Mouse (Mus musculus) layer of hippocampus, adult 11-12 months (tissue): ENCODE data around the gene Rassf9.

ENCODE experiments used
- DNase-seq: peaks from one replicate; pipeline ENCODE4 v3.0.0; 2022; ENCODE audit warnings: low spot score

The Rassf9 gene

GRCm38 (mm10) chr10:102511807-102512461 lies at the start of gene Rassf9:
Gene Rassf9 (plus strand): TSS chr10:102512222.
- DNase-seq = no peak

GRCm38 (mm10) chr10:102469412-102469811 lies 42.6 kb upstream of the Rassf9 start:
- no peak for DNase-seq

DNA sequence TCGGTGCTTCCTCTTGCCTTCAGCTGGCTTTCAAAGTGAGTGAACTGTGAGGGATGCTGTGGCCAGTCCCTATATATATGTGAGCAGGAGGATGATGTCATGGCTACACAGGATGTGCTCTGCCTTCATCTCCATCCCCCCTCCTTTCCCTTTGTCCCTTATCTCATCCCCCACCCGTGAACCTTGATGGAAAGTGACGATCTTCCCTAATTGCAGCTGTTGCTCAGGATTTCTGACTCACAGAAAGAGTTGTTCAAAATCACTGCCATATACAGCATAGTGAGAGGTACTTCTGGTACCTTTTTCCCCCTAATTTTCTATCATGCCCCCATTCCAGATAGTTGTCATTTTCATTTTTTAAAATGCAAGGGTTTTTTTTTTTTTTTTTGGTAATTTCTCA lies 21.6 kb upstream of the Rassf9 start, which contains the start of gene Nts:
Nts (minus strand) TSS at position 101 of the 400 bp plus-strand sequence.
- no peak for DNase-seq

DNA sequence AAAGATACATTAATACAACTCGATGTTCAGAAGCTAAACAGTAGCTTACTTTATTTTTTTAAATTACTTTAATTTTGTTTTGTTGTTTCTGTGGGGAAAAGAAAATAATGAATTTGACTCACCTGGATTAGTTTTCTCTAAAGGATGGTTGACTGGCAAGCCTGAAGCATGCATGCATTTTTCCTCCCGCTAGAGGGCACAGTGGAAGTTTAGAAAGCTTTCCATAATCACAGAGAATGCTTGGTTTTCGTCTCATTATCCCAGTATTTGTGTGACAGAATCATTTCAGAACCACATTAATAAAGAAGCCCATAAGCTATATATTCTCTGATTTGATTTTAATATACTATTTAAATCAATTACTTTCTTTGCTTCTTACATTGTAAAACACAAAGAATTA lies 20.2 kb upstream of the Rassf9 start:
- DNase-seq = peak; percentile 46

- DNase-seq = peak; percentile 15
Measured at GRCm38 (mm10) chr10:102498754-102499153, 13.3 kb upstream of the Rassf9 start.

- no peak for DNase-seq
Measured at GRCm38 (mm10) chr10:102507386-102507785, 4.6 kb upstream of the Rassf9 start.

DNA sequence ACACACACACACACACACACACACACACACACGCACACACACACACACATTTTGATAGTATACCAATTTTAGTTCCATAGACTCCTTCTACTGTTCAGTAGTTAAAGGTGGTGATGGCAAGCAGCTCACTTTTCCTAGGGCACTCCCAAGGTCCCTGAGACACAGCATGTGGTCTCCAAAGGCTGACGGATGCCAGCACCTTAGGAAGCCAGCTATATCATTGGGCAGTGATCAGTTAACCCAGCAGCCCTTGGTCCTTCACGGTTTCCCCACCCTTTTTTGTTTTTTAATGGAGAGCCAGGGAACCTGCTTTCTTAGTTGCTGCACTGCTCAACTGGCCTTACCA lies 588 bp upstream of the Rassf9 start:
- no peak for DNase-seq

- DNase-seq = no peak
Measured at GRCm38 (mm10) chr10:102514159-102514558, 2.1 kb downstream of the Rassf9 start.

- DNase-seq = no peak
Measured at GRCm38 (mm10) chr10:102527901-102528300, 15.9 kb downstream of the Rassf9 start.

- DNase-seq = no peak
Measured at GRCm38 (mm10) chr10:102553941-102554340, 41.9 kb downstream of the Rassf9 start.

DNA sequence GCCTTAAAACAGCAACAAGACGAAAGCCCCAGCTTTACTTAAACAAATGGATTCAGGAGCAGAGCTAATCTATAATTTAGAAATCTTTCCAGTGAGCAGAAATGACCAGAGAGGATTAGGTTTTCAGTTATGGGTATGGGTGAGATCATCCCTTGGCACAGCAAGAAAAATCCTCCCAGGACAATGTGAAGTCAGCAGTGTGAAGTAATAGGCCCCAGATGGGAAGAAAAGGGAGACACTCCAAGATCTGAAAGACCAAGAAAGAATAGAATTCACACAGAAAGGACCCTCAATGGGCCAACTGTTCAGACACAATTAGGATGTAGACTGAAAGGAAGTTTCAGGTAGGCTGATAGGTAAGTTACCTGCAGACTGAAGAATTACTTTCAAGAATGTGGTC lies 50.5 kb downstream of the Rassf9 start:
- no peak for DNase-seq

GRCm38 (mm10) chr10:102577970-102578369 lies 65.9 kb downstream of the Rassf9 start:
- DNase-seq = no peak

DNA sequence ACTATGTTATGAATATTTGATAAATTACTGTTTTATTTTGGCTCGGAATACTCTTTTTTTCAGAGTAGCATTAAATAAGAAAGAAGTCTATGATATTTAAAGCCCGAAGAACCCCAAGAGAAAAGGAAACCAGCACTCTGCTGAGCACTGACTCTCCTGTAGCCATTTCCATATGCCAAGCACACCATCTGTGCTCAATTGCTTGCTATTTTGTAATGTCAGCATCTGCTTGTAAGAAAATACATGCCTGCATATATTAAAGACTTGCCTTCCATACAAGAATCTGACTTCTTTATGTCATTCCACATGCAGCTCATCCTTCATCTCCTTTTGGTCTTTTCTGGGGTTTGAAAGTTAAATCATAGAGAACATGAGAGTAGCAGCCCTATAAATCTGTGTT lies 82.3 kb downstream of the Rassf9 start:
- peak; percentile 25 for DNase-seq
